Mouse (Mus musculus) retina, adult 2 months (tissue): ENCODE measurements around the gene Cyp1b1.

Experiments
- DNase-seq: peaks from one replicate; pipeline ENCODE4 v3.0.0-alpha.2; 2012; ENCODE audit warnings: low read depth, low spot score

Cyp1b1 gene

DNA sequence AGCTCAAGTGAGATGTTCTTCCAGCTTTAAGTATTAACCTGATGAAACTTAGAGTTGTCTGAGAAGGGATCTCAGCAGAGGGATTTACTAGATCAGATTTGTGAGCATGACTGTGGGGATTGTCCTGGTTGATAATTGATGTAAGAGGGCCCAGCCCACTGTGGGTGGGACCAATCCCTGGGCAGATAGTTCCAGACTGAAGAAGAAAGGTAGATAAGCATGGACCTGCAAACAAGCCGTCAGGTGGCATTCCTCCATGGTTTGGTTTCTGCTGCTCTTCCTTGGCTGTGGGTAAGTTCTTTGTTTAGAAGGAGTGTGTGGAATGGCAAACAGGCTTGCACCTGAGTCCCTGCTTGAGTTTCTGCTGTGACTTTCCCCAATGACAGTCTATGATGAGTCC, 61.7 kb downstream of the Cyp1b1 start:
- DNase-seq: no peak
